Mouse (Mus musculus): Measurements from ENCODE around the gene Zfp799. TPM values are rescaled to one million over a fixed set of nuclear protein-coding genes. Genes with fewer than 3 reads are reported as not detected.

Gene Zfp799
- 1.0 TPM in 2 replicates for polyA plus RNA-seq (2012; rRNA removed)

GRCm38 (mm10) chr17:32829540-32830417 lies at the start of gene Zfp799:
Gene Zfp799 (minus strand): TSS chr17:32830261.

GRCm38 (mm10) chr17:32809544-32810374 lies 20.3 kb downstream of the Zfp799 start, which contains the start of gene Zfp811:
Gene Zfp811 (minus strand): TSS chr17:32809931.

DNA sequence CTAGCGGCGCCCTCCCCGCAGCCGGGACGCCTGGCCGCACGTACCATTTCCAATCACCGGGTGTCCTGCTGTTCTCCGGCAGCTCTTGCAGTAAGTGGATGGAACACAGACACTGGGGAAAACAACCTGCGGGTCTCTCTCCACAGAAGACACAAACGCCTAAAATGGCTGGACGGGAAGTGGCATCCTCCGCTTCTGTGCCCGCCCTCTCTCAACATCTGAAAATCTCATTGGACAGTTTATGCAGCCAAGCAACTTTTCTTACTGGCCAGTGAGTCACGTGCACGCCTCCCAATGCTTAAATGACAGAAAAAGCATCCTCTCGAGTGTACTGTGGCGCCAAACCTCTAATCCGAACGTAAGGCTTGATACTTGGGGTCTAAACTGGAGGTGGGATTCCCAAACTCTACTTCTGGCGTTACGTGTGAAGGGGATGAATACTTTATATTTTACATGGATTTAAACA lies 41.9 kb downstream of the Zfp799 start, which contains the start of gene Zfp871:
Zfp871 (minus strand) TSS at position 194 of the 466 bp plus-strand sequence.

Other genes with a start within 250 kb of the Zfp799 start
- gene Cyp4f37, start 209.0 kb downstream of the Zfp799 start, polyA plus RNA-seq (2012; rRNA removed): not detected in 2 replicates
- gene Cyp4f40, start 171.4 kb downstream of the Zfp799 start, polyA plus RNA-seq (2012; rRNA removed): not detected in 2 replicates
- 3.5 and 4.0 TPM in 2 replicates for gene Cyp4f15, start 144.6 kb downstream of the Zfp799 start, polyA plus RNA-seq (2012; rRNA removed)
- 7.6 and 9.3 TPM in 2 replicates for gene Zfp871, start 42.0 kb downstream of the Zfp799 start, polyA plus RNA-seq (2012; rRNA removed)
- gene Zfp811, start 20.3 kb downstream of the Zfp799 start, polyA plus RNA-seq (2012; rRNA removed): 0.11 and 0.17 TPM in 2 replicates
- 0.90 and 0.93 TPM in 2 replicates for gene Zfp870, start 61.4 kb upstream of the Zfp799 start, polyA plus RNA-seq (2012; rRNA removed)
- gene Cyp4f14, start 87.1 kb upstream of the Zfp799 start, polyA plus RNA-seq (2012; rRNA removed): not detected in 2 replicates
- 3.7 and 3.9 TPM in 2 replicates for gene Cyp4f13, start 117.1 kb upstream of the Zfp799 start, polyA plus RNA-seq (2012; rRNA removed)
- gene Zfp472, start 135.6 kb upstream of the Zfp799 start, polyA plus RNA-seq (2012; rRNA removed): 2.7 and 3.1 TPM in 2 replicates
- gene Zfp952, start 162.9 kb upstream of the Zfp799 start, polyA plus RNA-seq (2012; rRNA removed): 1.9 and 2.1 TPM in 2 replicates
- gene Zfp763, start 203.1 kb upstream of the Zfp799 start, polyA plus RNA-seq (2012; rRNA removed): 1.3 and 1.5 TPM in 2 replicates
- not detected in 2 replicates for gene 4921501E09Rik, start 237.8 kb upstream of the Zfp799 start, polyA plus RNA-seq (2012; rRNA removed)

Data from liver, embryonic 14 days (tissue).